Mouse (Mus musculus) frontal cortex, postnatal 36 days (tissue): ENCODE measurements around the gene Osbpl3.

ENCODE experiments used
- DNase-seq, 2 experiments: peaks; one replicate each; pipeline ENCODE4 v3.0.0; 2022; ENCODE audit warnings: low spot score in 2 of 2

Osbpl3 gene

GRCm38 (mm10) chr6:50295136-50295535, 160.9 kb downstream of the Osbpl3 start:
- no peak for DNase-seq

- DNase-seq, result peak; percentile 55 to 88
Observed at GRCm38 (mm10) chr6:50294128-50294527, 161.9 kb downstream of the Osbpl3 start.

- DNase-seq, result no peak
Observed at GRCm38 (mm10) chr6:50291650-50292049, 164.4 kb downstream of the Osbpl3 start.

- DNase-seq, result no peak
Observed at GRCm38 (mm10) chr6:50286881-50287280, 169.1 kb downstream of the Osbpl3 start.

GRCm38 (mm10) chr6:50279642-50280041, 176.4 kb downstream of the Osbpl3 start:
- no peak for DNase-seq

GRCm38 (mm10) chr6:50273947-50274346, 182.1 kb downstream of the Osbpl3 start:
- DNase-seq, result no peak

GRCm38 (mm10) chr6:50273416-50273815, 182.6 kb downstream of the Osbpl3 start:
- DNase-seq, result no peak

- DNase-seq, result no peak
Observed at GRCm38 (mm10) chr6:50263670-50264069, 192.3 kb downstream of the Osbpl3 start, which contains the start of gene Gsdme. Gene Gsdme (minus strand): TSS chr6:50263862.

GRCm38 (mm10) chr6:50262310-50262709, 193.7 kb downstream of the Osbpl3 start:
- DNase-seq, result no peak

- DNase-seq, result no peak
Observed at GRCm38 (mm10) chr6:50261922-50262261, 194.1 kb downstream of the Osbpl3 start.

- DNase-seq, result peak; percentile 77 to 82
Observed at GRCm38 (mm10) chr6:50261201-50261921, 194.6 kb downstream of the Osbpl3 start.

- no peak for DNase-seq
Observed at GRCm38 (mm10) chr6:50255356-50255755, 200.6 kb downstream of the Osbpl3 start.

GRCm38 (mm10) chr6:50254723-50255184, 201.2 kb downstream of the Osbpl3 start:
- DNase-seq, result peak; percentile 56 to 60

- DNase-seq, result no peak
Observed at GRCm38 (mm10) chr6:50252690-50253089, 203.3 kb downstream of the Osbpl3 start.

- DNase-seq, result no peak
Observed at GRCm38 (mm10) chr6:50247791-50248190, 208.2 kb downstream of the Osbpl3 start.

- DNase-seq, result no peak
Observed at GRCm38 (mm10) chr6:50247356-50247755, 208.6 kb downstream of the Osbpl3 start.

- DNase-seq, result no peak
Observed at GRCm38 (mm10) chr6:50244967-50245366, 211.0 kb downstream of the Osbpl3 start.

GRCm38 (mm10) chr6:50244126-50244525, 211.9 kb downstream of the Osbpl3 start:
- DNase-seq, result no peak
